Mouse (Mus musculus) induced T-regulatory cell, adult 2 months (primary cell): Measurements from ENCODE around the gene Fsd2.

ENCODE experiments used
- DNase-seq: peaks from one replicate; pipeline ENCODE4 v3.0.0-alpha.2; 2012; ENCODE audit warnings: low read depth

Gene Fsd2

DNA sequence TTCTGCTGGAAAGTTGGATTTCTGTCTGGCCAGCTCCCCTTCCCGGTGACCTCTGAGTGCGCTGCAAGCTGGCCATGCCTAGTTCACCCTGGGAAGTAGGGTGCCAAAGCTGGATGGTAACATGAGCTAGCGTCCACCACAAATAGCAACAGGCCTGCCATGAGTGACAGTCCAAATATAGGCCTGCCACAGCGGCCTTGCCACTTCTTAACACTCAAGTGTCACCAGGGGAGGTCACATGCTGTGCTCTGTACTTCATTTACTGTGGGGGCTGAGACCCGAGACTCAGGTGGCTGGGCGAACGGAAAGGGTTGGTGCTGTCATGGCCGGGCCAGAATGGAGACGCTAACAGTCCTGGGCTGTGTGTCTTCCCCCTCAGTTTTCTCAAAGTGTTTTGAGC, at the start of gene Fsd2:
TSS of gene Fsd2 (minus strand) at position 53 of the 400 bp plus-strand sequence.
- DNase-seq: no peak

DNA sequence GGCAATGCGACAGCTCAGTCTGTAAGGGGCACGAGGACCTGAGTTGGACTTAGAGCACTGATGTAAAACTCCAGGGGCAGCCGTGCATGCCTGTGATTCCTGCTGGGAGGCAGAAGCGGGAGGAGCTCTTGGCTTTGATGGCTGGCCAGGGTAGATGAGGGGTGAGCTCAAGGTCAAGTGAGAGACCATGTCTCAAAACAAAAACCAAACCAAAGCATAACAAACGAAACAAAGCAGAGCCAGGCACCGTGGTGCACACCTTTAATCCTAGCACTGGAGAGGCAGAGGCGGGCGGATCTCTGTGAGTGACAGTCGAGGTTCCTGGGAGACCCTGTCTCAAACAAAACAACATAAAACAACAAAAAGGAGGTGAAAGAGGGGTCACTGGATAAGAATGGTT, 48.3 kb upstream of the Fsd2 start:
- DNase-seq: no peak

DNA sequence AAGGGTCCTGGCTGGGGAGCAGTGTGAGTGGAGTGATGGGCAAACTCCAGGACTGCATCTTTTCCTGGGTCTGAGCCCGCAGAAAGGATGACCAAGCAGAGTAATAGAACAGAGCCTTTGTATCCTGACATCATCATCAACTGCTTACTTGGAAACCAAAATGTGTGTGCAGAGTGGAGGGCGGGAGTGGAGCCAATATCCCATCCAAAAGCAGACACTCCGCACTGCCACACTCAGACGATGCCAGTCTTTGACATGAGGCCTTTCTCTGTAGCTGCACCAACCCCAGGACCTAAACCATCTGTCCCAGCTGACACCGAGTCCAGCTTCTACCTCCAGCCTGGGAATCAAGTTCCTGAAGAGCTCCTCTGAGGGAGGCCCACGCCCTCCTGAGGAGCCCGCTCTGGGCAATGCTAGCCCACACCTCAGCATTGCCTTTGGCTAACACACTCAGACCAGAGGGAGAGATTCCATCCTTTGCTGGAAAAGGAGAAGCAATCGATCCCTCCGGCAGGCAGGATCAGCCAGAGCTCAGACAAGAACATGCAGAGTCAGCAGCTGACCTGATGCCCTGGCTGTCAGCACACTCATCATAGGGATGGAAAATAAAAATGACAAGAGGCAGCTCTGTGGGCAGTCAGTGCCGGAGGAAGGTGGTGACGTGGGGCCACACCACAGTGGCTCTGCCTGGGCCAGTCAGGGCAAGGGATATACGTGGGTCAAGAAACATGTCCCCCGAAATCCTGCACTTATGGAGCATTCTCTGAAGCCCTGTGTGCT, 46.3 kb upstream of the Fsd2 start:
- no peak for DNase-seq

DNA sequence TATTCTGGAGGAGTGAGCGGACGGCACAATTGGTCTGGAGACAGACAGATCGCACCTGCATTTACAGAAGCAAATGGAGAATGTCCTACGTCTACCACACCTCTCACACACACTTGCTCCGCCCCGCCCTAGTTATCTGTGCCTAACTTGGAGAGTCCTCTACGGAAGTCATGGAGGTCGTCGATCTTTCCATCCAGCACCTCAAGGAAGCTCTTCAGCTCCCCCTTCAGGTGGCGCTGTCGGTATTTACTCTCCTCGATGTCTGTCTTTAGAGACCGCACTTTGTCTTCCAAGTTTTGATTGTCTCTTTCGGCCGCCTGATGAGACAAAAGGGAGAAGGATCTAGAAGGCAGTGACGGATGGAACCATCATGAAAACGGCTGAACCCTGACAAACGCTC, 43.4 kb upstream of the Fsd2 start:
- DNase-seq: peak; percentile 28

DNA sequence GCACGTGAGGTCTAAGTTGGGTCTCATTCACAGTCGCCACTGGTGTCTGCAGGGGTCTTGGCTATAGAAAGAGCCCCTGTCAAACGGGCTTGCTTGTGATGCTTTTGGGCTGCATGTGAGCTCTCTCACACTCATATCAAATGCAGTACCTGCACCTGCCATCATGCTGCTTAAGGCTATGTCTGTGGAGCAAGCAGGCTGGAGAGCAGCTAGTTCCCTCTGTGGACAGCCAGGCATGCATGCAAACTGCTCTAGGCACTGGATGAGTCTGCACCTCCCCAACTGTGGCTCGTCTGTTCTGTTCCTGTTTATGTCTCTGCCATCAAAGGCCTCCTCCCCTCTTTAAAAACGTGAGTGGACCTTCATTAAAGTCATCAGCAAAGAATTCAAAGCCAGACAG, 39.7 kb upstream of the Fsd2 start:
- DNase-seq: no peak

DNA sequence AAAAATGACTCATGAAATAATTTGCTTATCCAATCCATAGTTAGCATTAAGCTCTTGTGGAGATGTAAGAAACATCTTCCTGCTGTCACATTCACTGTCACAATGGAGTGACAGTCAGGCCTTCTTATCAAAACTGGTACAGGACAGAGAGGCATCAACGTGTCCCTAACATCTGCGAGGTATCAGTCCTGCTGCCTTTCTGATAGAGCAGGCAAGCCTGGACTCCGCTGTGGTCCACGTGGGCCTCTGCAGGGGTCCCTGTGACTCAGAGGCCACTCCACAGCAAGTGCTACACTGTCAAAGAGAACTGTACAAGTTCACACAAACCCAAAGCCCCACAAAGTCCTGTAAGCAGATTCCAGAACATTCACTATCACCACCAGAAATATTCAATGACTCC, 38.7 kb upstream of the Fsd2 start:
- DNase-seq: no peak

DNA sequence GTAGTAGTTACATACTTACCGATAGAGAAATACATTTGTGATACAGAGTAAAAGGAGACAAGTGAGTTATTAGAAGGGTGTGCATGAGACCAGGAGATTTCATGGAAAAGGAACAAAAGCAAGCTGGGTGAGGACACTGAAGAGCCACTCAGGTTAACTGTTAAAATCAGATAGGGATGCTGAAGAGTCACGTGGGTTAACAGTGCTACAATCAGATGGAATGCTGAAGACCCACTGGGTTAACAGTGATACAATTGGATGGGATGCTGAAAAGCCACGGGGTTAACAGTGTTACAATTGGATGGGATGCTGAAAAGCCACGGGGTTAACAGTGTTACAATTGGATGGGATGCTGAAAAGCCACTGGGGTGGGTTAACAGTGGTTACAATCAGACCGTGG, 38.2 kb upstream of the Fsd2 start:
- no peak for DNase-seq

DNA sequence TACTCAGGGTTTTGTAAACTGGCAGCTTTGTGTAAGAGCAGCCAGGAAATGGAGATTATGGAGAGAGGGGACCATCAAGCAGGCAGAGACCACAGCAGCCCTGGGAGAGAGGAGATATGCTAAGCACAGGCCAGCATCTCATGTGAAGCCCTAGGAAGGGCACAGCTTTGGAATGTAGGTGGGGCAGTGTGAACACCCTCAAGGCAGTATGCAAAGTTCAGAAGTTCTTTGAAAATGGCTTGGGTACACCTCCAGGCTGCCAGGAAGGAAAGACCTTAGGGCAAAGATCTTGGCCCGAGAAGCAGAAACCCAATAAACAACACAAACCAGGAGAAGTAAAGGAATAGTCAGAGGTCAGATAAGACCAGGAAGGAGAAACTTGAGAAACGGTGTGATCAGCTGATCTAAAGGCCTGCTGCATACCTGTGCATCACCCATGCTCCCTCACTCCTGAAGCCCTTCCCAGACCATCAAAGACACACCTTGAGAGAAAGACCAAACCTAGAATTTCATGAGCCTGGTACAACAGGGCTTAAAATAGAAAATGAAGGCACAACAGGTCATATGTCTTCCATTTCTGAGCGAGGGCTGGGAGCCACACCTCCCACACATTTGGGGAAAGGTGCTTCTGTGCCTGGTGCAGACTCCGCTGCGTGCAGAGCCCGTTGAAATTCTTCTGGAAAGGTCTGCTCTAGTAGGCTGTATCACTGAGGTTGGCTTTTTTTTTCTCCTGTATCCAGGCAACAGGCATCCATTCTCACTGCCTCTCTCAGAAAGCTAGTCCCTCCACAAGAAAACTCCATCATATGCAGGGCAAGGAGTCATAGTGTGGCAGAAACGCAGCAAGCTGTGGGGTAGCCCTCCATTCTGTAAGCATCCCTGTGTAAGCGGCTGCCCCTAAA, 32.9 kb upstream of the Fsd2 start:
- DNase-seq: no peak

DNA sequence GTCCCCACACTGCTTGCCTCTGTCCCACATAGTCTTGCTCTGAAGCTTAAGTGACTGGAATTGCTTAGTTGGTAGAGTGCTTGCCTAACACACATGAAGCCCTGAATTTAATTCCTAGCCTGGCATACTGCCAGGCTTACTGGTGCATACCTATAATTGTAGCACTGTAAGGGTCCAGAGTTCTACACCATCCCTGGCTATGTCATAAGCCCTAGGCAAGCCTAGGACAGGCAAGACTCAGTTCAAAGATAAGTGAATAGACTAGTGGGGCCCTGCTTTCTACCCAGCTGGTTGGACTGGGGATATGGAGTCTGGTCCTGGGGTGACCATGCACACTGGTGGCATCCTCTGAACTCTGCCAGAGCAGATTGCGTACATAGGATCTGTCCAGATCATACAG, 30.9 kb upstream of the Fsd2 start:
- no peak for DNase-seq

DNA sequence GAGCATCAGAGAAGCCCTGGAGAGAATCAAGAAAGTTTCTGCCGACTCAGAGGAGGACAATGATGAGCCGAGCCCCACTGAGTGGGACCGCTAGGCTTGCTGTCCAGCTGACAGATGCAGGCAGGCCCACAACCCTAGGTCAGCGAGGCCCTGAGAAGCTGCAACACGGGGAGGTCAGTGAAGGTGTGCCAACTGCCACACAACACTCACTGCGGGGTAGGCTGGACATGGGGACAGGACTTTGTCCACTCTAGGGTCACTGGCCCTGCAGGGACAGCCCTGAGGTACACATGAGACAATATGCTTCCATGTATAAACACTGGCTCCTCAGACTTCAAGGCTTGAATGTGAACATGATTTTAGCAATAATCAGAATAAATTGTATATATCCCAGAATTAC, 29.3 kb upstream of the Fsd2 start:
- DNase-seq: no peak

DNA sequence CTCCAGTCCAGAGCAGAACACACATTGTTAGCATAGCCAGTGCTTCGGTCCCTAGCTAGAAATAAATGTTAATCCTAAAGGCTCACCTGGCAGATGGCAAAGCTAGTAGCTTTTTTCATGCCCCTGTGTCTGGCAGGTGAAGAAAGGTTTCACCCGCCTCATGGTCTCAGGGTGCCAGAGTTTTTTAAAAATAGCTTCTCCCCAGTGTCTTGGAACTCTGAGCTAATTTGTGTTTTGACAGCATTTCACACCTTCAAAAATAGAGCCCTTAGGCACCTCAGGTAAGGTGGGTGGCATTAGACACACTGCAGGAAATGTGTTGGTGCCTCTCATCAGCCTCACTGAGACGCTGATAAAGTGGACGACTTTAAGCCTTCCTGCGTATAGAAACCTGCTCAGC, 28.3 kb upstream of the Fsd2 start:
- no peak for DNase-seq

DNA sequence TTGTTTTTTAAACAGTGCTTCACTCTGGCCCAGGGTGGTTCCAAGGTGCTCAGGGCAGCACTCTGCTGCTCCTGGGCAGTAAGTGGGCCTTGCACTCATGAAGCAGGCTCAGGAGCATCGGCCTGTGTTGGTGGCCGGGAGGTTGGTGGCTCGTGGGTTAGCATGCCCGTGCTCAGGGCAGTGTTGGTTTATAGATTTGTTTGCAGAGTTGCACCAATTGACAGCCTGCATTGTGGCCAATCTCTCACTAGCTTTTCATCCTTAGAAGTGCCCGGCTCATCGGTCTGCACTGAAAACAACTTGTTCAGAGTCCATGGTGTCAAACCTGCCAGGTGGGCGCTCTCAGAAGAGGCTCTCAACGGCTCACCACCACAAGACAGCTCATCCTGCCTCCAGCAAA, 26.6 kb upstream of the Fsd2 start:
- DNase-seq: no peak

DNA sequence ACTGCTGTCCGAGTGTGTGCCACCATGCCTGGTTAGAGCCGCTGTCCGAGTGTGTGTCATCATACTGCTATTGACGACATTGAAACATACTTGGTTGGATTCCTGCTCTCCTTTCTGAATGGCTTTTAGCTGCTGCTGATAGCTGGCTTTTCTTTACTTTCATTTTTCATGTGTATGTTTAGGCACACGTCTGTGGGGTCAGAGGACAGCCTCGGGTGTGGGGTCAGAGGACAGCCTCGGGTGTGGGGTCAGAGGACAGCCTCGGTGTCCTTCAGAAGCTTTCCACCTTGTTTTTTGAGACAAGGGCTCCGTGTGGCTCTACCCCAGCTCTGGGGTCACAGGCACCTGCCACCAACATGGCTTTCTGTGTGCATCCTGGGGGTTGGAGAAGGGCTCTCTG, 25.9 kb upstream of the Fsd2 start:
- DNase-seq: no peak

DNA sequence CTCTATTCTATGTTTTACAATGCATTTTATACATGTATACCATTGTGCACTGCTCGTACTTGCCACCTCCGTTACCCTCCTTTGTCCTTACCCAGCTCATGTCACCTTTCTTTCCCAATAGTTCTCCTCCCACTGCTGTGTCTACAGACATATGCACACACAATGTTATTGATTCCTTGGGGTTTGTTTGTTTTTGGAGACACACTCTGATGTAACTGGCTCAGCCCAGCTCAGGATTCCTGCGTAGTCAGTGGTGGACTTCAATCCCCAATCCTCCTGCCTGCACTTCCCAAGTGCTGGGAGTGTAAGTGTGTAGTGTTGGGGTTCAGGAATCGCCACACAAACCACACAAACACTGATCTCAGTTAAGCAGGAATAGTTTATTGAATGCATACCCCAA, 20.5 kb upstream of the Fsd2 start:
- DNase-seq: no peak

DNA sequence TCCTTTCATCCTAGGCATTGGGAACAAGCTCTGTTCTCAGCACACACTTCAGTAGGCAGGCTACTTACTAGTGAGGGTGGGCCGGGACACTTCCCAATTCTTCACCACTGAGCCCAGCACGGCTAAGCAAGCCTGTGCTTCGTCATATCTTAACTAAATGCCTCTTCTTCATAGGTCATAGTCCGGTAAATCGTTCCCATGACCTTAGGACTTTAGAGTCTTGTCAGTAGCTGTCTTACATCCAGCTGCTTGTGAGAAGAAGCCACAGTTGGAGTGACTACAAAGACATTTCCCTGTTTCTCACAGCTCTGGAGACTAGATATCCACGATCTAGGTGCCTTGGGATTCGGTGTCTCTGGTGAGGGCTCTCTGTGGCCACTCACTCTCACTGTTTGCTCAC, 18.6 kb upstream of the Fsd2 start:
- no peak for DNase-seq

DNA sequence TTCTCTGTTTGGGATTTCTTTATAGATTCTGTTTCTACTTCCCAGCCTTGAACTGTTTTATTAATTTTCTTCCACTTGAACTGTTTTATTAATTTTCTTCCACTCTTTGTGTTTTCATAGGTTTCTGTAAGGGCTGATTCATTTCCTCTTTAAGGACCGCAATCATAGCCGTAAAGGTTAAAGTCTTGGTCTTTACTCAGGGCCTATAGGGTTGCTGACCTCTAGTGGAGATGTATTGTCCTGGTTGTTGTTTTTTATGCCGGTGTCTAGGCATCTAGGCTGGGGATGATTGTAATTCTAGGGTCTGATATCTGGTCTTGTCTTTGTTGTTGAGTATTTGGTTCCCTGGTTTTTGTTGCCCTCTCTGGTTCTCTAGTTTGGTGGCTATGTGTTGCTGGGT, 16.8 kb upstream of the Fsd2 start:
- DNase-seq: no peak

DNA sequence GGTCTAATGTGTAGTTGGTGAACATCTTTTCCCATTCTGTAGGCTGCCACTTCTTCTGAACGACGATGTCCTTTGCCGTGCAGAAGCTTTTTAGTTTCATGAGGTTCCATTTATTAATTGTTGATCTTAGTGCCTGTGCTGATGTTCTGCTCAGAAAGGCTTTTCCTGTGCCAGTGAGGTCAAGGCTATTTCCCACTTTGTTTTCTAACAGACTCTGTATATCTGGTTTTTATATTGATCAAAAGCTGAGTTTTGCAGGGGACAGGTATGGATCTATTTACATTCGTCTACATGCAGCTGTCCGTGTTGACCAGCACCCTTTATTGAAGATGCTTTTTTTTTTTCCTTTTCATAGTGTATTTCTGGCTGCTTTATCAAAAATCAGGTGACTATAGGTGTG, 12.6 kb upstream of the Fsd2 start:
- no peak for DNase-seq

DNA sequence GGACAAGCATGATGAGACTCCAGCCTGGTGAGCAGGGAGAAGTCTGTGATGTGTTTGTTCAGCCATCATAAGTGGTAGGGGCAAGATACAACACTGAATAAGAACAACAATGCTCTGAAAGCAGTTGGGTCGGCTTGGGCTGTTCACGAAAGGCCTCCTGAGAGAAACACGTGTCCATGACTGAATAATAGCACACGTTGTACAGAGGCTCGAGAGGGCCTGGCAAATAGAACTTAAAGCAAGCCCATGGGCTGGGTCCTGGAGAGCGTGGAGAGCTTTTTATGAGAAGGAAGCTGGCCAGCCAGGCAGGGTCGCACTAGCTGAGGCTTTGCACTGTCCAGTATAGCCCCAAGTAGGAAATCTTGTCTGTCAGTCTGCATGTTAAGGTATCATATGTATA, 11.7 kb upstream of the Fsd2 start:
- no peak for DNase-seq

DNA sequence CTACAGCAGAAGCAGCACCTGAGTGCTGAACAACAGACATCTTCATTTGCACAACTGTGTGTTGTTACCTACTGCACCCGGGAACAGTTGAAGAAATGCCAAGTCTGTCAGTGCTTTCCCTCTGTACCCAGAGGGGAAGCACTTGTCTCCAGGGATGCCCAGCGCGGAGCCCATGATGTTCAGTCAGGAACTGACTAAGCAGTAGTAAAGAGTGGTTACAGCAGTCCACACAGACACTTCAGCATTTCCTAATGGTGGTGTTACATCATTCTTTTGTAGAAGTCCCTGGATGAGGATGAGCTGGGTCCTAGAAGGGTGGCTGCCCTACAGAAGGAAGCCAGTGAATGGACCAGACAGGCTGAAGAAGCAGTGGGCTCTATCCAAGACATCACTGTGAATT, 11.1 kb upstream of the Fsd2 start:
- DNase-seq: no peak

DNA sequence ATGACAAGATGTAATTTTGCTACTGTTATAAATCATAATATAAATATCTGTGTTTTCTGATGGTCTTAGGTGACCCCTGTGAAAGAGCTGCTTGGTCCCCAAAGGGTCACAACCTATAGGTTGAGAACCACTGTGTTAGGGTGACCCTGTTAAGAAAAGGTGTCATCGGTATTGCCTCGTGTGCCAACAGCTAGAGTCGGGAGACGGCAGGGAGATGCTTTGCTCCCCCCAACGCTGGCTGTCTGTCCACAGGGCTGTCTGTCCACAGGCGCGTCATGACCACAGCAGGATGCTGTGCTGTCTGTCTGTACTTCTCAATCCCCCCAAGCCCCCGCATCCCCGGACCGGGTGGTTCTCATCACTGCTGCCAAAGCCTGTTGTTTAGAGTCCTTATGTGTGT, 8.9 kb upstream of the Fsd2 start:
- no peak for DNase-seq

DNA sequence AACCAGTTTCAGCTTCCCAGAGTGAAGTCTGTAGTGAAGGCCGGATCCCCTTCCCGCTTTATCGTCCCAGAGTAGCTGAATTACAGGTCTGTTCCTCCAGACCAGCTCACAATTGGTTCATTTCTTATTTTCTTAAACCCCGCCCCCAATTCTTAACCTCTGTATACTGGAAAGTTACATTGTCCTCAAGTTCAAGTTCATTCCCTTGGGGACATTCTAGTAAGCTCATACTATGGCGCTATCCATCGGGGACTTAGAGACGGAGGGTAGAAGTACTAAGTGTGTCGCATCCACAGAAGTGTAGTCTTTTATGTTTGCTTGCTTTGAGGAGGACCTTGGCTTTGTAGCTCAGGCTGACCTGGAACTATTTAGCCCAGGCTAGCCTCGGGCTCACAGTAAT, 7.1 kb upstream of the Fsd2 start:
- DNase-seq: no peak

DNA sequence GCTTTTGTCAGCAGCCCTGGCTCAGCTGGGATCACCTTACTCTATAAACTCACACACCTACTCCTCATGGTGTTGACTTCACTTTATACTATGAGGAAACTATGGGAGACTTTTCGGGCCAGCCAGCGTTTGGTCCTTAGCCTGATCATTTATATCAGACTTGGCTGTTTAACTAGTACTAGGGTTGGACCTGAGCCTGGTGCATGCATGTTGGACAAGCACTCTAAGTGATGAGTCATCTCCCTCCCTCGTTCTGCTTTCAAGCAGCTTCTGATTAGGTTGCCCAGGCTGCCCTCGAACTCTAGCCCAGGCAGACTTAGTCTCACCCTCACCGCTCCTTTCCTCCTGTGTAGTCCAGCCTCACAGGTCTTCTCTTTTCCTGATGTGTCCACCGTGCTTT, 6.7 kb upstream of the Fsd2 start:
- peak; percentile 21 for DNase-seq

DNA sequence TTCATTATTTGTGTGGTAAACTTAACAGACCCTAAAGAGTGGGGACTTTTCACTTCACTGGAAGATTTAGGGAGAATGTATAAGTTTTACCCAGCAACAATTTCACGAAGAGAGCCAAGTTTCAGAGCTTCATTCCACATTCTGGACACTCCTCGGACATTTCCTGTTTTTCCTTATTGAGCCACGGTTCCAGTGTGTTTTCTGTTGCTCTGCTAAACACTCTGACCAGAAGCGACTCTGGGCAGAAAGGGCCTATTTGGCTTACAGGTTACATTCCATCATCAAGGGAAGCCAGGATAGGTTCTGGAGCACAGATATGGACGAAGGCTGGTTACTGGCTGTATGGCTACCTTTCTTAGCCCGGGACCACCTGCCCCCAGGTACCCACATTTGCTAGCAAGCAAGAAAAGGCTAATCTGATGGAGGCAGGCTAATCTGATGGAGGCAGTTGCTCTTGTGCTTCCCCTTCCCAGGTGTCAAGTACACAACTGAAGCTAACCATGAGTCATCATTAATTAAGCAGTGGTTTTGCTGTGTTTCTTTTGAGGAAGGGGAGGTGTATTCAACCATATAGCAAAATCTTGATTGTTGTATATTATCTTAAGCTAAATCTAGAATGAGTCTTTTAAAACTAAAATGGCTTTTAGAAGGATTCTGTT, 6.0 kb upstream of the Fsd2 start:
- peak; percentile 36 for DNase-seq
